Mouse (Mus musculus) ovary, adult 18-20 months (tissue): ENCODE results near the gene Olfr157.
"Not testable (repeated sequence)": the region's sequence is repeated elsewhere in the genome, so short reads cannot be mapped to it uniquely, and the experiment has no call there.

Experiments used
- DNase-seq: peaks from one replicate; pipeline ENCODE4 v3.0.0; 2022; ENCODE audit warnings: low spot score, mixed read lengths

Olfr157 gene

GRCm38 (mm10) chr4:43798936-43799335 is 41.1 kb downstream of the Olfr157 start:
- no peak for DNase-seq

DNA sequence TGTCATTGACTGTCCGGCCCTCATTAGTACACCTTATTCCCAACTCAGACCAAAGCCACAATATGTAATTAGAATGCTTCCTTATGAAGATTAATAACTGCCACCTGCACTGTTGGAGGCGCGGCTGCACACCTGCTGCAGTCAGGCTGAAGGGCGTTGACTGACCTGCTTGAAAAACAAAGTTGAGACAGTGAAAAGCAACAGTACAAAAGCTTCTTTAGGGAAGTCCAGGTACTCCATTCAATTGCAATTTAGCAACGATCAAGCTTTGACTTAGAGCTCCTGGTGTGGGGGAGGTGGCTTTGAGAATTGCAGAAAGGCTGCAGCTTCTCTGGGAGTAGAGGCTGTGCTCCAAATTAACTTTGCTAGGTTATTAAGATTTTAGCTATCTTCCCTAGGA is 44.2 kb downstream of the Olfr157 start:
- not testable (repeated sequence) for DNase-seq

GRCm38 (mm10) chr4:43795296-43795695 is 44.7 kb downstream of the Olfr157 start:
- DNase-seq, result no peak
